Mouse (Mus musculus) testis, postnatal 14 days (tissue): ENCODE results near the gene Sox30.
A peak's percentile ranks its signal among the peaks of the same experiment; 100 is the strongest.

Source experiments
- DNase-seq: peaks from one replicate; pipeline ENCODE4 v3.0.0; 2021; ENCODE audit warnings: low spot score

Sox30 gene

GRCm38 (mm10) chr11:45979946-45980892 is at the start of gene Sox30:
Sox30 (plus strand) TSS chr11:45980310.
- DNase-seq: peak; percentile 96

GRCm38 (mm10) chr11:45932771-45933170 is 47.3 kb upstream of the Sox30 start:
- DNase-seq: no peak

- DNase-seq: no peak
These were observed 42.6 kb upstream of the Sox30 start for GRCm38 (mm10) chr11:45937478-45937877.

- no peak for DNase-seq
These were observed 41.2 kb upstream of the Sox30 start for GRCm38 (mm10) chr11:45938917-45939316.

DNA sequence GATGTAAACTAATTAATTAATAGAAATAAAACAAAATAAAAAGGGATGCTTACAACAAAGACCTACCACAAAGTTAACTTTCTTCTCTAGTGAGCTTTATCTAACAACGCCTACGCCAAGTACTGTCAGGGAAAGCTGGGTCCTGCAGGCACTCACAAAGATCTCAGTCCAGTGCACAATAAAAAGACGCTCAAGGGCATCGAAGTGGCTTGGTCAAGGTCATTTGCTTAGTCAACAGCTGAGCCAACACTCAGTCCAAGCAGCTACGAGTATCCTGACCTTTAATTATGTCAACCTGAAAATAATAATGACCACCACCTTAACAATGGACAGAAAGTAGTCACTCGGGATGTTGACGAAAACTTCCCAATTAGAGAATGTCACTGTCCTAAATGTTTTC is 37.8 kb upstream of the Sox30 start:
- no peak for DNase-seq

- DNase-seq: peak; percentile 51
These were observed 36.9 kb upstream of the Sox30 start for GRCm38 (mm10) chr11:45943108-45943705.

- peak; percentile 27 for DNase-seq
These were observed 36.0 kb upstream of the Sox30 start for GRCm38 (mm10) chr11:45943891-45944642.

GRCm38 (mm10) chr11:45944643-45945156 is 35.4 kb upstream of the Sox30 start, which contains the start of gene Lsm11:
Lsm11 (minus strand) TSS chr11:45944935.
- DNase-seq: peak; percentile 95

GRCm38 (mm10) chr11:45946796-45947195 is 33.3 kb upstream of the Sox30 start:
- no peak for DNase-seq

GRCm38 (mm10) chr11:45947491-45947890 is 32.6 kb upstream of the Sox30 start:
- DNase-seq: no peak

DNA sequence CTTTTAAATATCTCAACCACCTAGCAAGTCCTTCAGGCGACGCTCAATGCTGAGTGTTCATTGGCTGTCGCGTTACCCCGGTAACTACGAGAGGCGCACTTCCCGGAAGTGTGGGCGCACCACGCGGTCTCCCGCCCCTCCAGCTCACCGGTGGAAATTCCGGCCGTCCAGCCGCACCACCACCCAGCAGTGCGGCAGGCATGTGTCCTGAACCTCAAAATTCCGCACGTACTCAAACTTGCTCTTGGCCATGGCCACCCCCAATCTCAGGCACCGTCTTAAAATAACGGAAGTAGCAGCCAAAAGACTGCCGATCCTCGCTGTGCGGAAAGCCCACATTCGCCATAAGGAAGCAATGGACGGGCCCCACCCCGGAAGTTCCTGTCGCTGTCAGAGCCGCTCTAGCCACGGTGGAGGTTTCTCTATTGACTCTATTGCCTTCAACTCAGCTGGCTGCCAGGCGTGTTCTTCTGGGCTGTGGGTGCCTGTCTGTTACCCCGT is 24.9 kb upstream of the Sox30 start, which contains the start of gene Thg1l:
Thg1l (minus strand) TSS at position 368 of the 501 bp plus-strand sequence.
- DNase-seq: peak; percentile 89

GRCm38 (mm10) chr11:45959598-45959997 is 20.5 kb upstream of the Sox30 start:
- DNase-seq: no peak

- no peak for DNase-seq
These were observed 20.1 kb upstream of the Sox30 start for GRCm38 (mm10) chr11:45960003-45960402.

DNA sequence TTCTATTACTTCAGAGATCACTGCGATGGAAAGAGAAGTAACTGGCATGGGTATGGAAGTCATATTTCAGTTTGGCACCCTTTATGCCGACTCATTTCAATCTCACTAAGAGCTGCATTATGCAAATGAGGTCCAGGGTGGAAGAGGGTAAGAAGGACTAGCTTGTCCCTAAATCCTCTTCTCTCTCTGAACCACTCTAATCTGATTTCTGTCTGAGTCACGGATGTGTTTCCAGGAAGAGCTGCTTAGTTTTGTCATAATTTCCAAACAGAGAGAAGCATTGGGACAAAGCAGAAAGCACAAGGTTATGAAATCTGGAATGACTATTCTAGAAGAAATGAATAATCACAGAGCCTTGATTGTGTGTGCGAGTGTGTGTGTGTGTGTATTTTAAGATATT is 13.2 kb upstream of the Sox30 start:
- no peak for DNase-seq

GRCm38 (mm10) chr11:45968466-45968865 is 11.6 kb upstream of the Sox30 start:
- DNase-seq: no peak

DNA sequence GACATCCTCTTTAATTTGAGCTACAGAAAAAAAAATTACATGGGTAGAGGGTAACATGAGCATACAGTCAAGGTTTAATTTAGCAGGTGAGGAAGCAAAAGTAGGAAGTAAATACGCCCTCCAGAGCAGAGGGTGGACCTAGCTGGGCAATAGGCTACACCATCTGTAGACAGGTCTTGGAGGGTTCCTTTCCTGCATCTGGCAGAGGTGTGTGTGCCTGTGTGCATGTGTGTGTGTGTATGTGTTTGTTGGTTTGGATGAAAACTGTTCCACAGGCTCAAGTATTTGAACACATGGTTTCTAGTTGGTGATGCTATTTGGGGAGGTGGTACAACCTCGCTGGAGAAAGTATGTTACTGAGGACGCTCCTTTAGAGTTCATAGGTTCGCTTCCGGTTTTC is 6.5 kb upstream of the Sox30 start:
- DNase-seq: no peak

DNA sequence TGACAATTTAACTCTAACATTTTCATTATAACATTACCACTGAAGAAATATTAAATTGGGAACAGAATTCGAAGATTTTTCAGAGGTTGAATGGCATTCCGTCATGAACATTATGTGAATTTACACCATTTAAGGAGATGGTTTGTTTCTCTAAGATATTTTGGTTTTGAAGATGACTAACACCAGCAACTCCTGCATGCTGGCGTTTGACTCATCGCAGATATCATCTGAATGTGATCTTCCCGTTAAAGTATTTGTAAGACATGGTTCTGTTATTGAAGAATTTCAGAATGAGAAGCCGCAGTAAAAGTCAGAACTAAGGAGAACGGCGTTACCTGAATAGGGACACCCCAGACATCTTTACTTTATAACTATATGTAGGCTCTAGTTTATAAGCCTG is 5.6 kb upstream of the Sox30 start:
- no peak for DNase-seq

DNA sequence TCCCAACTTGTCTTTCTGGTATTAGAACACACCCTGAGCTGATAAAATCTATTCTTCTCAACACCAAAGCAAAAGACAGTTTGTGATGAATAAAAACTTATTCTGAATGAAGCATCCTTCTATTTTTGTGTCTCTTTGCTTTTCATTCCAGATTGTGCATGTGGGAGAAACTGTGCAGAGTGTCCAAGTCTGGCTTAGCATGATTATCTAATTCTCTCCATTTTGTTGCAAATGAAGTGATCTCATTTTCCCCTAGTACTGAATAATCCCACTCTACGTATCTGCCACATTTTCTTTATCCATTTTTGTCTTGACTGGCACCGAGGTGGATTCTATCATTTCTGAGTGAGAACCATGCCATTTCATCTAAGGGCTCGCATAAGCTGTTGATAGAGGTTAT is 4.0 kb upstream of the Sox30 start:
- no peak for DNase-seq

DNA sequence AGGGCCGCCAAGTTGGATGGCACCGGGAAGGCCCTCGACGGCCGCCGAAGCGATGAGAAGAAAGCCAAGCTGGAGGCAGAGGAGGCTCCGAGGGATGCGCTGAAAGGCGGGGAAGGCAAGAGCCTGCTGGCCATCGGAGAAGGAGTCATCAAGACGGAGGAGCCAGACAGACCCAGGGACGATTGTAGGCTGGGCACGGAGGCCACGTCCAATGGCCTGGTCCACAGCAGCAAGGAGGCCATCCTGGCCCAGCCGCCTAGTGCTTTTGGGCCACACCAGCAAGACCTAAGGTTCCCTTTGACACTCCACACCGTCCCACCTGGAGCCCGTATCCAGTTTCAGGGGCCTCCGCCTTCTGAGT is 763 bp downstream of the Sox30 start:
- DNase-seq: no peak

GRCm38 (mm10) chr11:45991604-45992003 is 11.5 kb downstream of the Sox30 start:
- peak; percentile 54 for DNase-seq

- no peak for DNase-seq
These were observed 12.0 kb downstream of the Sox30 start for GRCm38 (mm10) chr11:45992087-45992486.

DNA sequence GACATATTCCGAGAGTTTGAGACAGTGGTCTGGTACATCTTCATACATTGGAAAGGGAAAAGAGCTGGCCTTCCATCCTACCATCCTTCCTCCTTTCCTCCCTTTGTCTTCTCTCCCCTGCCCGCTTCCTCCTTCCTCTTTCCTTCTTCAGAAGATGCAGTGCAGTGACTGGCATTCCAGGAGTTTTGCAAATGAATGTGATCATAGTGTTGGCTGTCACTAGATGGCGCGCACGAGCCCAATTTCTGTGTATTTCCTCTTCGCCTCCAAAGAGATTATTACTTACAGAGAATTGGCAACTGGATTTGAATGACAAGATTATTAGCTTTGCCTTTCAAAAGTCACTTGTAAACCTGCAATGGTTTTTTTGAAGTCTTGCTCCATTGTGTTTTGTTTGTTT is 36.0 kb downstream of the Sox30 start:
- DNase-seq: no peak
